ENCODE assay signal across 8 mouse cellular contexts in genomic region chr13:63900679-63901302, GRCm38 (mm10).
DNase-seq lines count a peak whose midpoint lies in the region; ATAC-seq lines count a peak whose summit lies in the region.

No protein-coding gene starts in this region.

- peak overlapping the region; percentile 85; the same call in 1 of the 2 replicates for H3K27ac ChIP-seq in embryonic facial prominence, embryonic 13.5 days
- no peak overlapping the region for H3K27ac ChIP-seq in hindbrain, embryonic 11.5 days (ENCODE audit: low read depth, low read length)
- no peak overlapping the region for H3K27ac ChIP-seq in midbrain, embryonic 13.5 days

- ATAC-seq in embryonic facial prominence, embryonic 13.5 days (ENCODE audit: insufficient number of reproducible peaks, insufficient read depth, low FRiP score, low TSS enrichment, low read depth) = 0 out of 2 replicates have a peak, but pooled peaks have one; percentile 8
- peak; percentile 58 for ATAC-seq in hindbrain, embryonic 11.5 days (ENCODE audit: low FRiP score)
- ATAC-seq in midbrain, embryonic 13.5 days = peak; percentile 38
- ATAC-seq in megakaryocyte-erythroid progenitor cell, adult 5-6 weeks (replicated peaks; ENCODE audit: low FRiP score, low TSS enrichment, poor library complexity, severe bottlenecking) = no peak
- no peak for ATAC-seq in megakaryocyte, adult 5-6 weeks (ENCODE audit: poor library complexity, severe bottlenecking)

- peak overlapping the region; percentile 66; the same call in 1 of the 2 replicates for H3K9ac ChIP-seq in embryonic facial prominence, embryonic 13.5 days
- H3K9ac ChIP-seq in hindbrain, embryonic 11.5 days (ENCODE audit: low read depth, low read length) = peak overlapping the region; percentile 11; the same call in 1 of the 2 replicates
- H3K9ac ChIP-seq in midbrain, embryonic 13.5 days (replicated peaks) = peak overlapping the region; percentile 59; the same call in 1 of the 2 replicates

- H3K4me3 ChIP-seq in embryonic facial prominence, embryonic 13.5 days = peak overlapping the region; percentile 33
- peak overlapping the region; percentile 21; the same call in 1 of the 2 replicates for H3K4me3 ChIP-seq in hindbrain, embryonic 11.5 days (ENCODE audit: low read depth, low read length)
- peak overlapping the region; percentile 38 for H3K4me3 ChIP-seq in midbrain, embryonic 13.5 days (replicated peaks)

- H3K36me3 ChIP-seq in embryonic facial prominence, embryonic 13.5 days = 0 out of 2 replicates have a peak, but pooled peaks cover 16% of the 10 kb centered on the region
- no peaks in the 10 kb centered on the region for H3K36me3 ChIP-seq in hindbrain, embryonic 11.5 days (ENCODE audit: control insufficient read depth, insufficient read depth, low read length)
- H3K36me3 ChIP-seq in midbrain, embryonic 13.5 days = no peaks in the 10 kb centered on the region

- peak; percentile 25 to 52 for DNase-seq in kidney, postnatal 4 days
- no peak for DNase-seq in kidney, postnatal 14 days
- DNase-seq in hindbrain, embryonic 11.5 days (ENCODE audit: low spot score) = no peak
- DNase-seq in kidney, adult 18-20 months = no peak

- peak overlapping the region; percentile 71 for H3K4me2 ChIP-seq in embryonic facial prominence, embryonic 13.5 days
- peak overlapping the region; percentile 50 for H3K4me2 ChIP-seq in hindbrain, embryonic 11.5 days (replicated peaks; ENCODE audit: low read depth, low read length)
- H3K4me2 ChIP-seq in midbrain, embryonic 13.5 days (replicated peaks) = peak overlapping the region; percentile 66

- 22% methylated on average over 12 of the region's 12 CpGs for WGBS in embryonic facial prominence, embryonic 13.5 days
- WGBS in hindbrain, embryonic 11.5 days = 19% methylated on average over 12 of the region's 12 CpGs
- 14% methylated on average over 12 of the region's 12 CpGs for WGBS in midbrain, embryonic 13.5 days

- no peaks in the 10 kb centered on the region for H3K27me3 ChIP-seq in embryonic facial prominence, embryonic 13.5 days
- H3K27me3 ChIP-seq in hindbrain, embryonic 11.5 days (ENCODE audit: control insufficient read depth, insufficient read depth, low read length) = peaks cover 2% of the 10 kb centered on the region; the same call in 1 of the 2 replicates
- H3K27me3 ChIP-seq in midbrain, embryonic 13.5 days = peaks cover 60% of the 10 kb centered on the region

- H3K4me1 ChIP-seq in embryonic facial prominence, embryonic 13.5 days = peaks cover 23% of the 10 kb centered on the region
- peaks cover 5% of the 10 kb centered on the region for H3K4me1 ChIP-seq in hindbrain, embryonic 11.5 days (replicated peaks; ENCODE audit: control insufficient read depth, insufficient read depth, low read length)
- H3K4me1 ChIP-seq in midbrain, embryonic 13.5 days (replicated peaks) = peaks cover 15% of the 10 kb centered on the region

- H3K9me3 ChIP-seq in embryonic facial prominence, embryonic 13.5 days = no peaks in the 10 kb centered on the region
- no peaks in the 10 kb centered on the region for H3K9me3 ChIP-seq in hindbrain, embryonic 11.5 days (ENCODE audit: control insufficient read depth, low read length)
- H3K9me3 ChIP-seq in midbrain, embryonic 13.5 days = no peaks in the 10 kb centered on the region

Comparison
In these comparisons a context has a peak if more than half of its experiments do, and no peak if none do; other contexts are left out.
1. DNase-seq: peak in kidney, postnatal 4 days (2 of 2); none in kidney, postnatal 14 days (single experiment), hindbrain, embryonic 11.5 days (single experiment) and kidney, adult 18-20 months (single experiment).
2. ATAC-seq: peak in embryonic facial prominence, embryonic 13.5 days (single experiment), hindbrain, embryonic 11.5 days (single experiment) and midbrain, embryonic 13.5 days (single experiment); none in megakaryocyte-erythroid progenitor cell, adult 5-6 weeks (single experiment) and megakaryocyte, adult 5-6 weeks (single experiment).
3. H3K9ac ChIP-seq: peak in every context shown above with its lines; median percentile 66 in embryonic facial prominence, embryonic 13.5 days; 59 in midbrain, embryonic 13.5 days; 11 in hindbrain, embryonic 11.5 days.
4. Peak in every context shown above with its lines, with median percentiles within 50 percentile points of each other: H3K4me2 ChIP-seq and H3K4me3 ChIP-seq.